Mouse (Mus musculus) left cerebral cortex, postnatal 25 days (tissue): Measurements from ENCODE around the gene Rad51d. TPM values are rescaled to one million over a fixed set of nuclear protein-coding genes. Genes with fewer than 3 reads are reported as not detected.
"Not testable (repeated sequence)": the region's sequence is repeated elsewhere in the genome, so short reads cannot be mapped to it uniquely, and the experiment has no call there.

Source experiments
- DNase-seq, 2 experiments: peaks; one replicate each; pipeline ENCODE4 v3.0.0; 2022; ENCODE audit warnings: low spot score in 2 of 2, mixed read lengths in 1 of 2
- intact Hi-C: fragments of 180-260 bp; cut with DNase I; formaldehyde crosslinking; loops from one replicate; pipeline ENCODE4 v1.15.1; 2025
- total RNA-seq, 2 experiments: library from RNA; stranded (reverse); gene quantifications; 2 replicates each; pipeline ENCODE4 v1.2.3; 2021

The Rad51d gene
- 10 to 100 TPM; 14.1 to 16.6 TPM for total RNA-seq

DNA sequence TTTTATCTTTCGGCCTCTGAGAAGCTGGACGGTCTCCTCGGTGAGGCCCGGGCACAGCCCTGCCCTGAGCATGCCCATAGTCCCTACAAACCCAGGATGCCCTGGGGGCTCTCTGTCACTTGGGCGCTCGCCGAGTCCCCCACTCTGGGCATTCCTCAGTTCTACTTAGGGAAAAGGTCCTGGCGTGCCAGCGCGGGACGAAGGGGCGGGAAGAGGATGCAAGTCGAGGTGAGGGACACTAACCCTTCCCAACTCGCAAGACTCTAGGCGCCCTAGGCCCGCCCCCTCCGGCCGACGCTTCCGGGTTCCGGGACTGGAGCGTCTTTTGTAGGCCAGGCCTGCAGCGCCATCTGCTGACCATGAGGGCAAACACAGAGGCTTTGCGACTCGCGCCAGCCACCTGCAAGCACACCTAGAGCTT lies at the start of gene Rad51d:
Gene Rad51d, minus strand, starts transcription at position 273 of the 421 bp plus-strand sequence.
- intact Hi-C loops, result loop anchor here (1.0 to 5.0 kb wide), 4 partner anchors 144 to 893 kb away; no protein-coding TSS in a partner anchor
- peak; percentile 90 to 93 for DNase-seq

DNA sequence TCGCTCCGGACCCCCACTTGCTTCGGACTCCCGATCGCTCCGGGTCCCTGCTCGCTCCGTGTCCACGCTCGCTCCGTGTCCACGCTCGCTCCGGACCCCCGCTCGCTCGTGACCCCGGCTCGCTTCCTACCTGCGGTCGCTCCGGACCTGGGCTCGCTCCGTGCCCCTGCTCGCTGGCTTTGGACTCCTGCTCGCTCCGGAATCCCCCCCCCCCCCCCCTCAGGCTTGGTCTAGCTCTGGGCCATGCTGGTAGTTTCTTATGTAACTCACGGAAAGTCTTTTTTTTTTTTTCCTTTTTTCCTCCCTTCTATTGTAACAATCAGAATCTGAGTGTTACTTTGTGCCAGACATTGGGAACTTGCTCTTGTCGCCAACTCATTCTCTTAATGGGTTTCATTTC lies 42.8 kb upstream of the Rad51d start:
- intact Hi-C loops, result no loop called here
- DNase-seq, result no peak

DNA sequence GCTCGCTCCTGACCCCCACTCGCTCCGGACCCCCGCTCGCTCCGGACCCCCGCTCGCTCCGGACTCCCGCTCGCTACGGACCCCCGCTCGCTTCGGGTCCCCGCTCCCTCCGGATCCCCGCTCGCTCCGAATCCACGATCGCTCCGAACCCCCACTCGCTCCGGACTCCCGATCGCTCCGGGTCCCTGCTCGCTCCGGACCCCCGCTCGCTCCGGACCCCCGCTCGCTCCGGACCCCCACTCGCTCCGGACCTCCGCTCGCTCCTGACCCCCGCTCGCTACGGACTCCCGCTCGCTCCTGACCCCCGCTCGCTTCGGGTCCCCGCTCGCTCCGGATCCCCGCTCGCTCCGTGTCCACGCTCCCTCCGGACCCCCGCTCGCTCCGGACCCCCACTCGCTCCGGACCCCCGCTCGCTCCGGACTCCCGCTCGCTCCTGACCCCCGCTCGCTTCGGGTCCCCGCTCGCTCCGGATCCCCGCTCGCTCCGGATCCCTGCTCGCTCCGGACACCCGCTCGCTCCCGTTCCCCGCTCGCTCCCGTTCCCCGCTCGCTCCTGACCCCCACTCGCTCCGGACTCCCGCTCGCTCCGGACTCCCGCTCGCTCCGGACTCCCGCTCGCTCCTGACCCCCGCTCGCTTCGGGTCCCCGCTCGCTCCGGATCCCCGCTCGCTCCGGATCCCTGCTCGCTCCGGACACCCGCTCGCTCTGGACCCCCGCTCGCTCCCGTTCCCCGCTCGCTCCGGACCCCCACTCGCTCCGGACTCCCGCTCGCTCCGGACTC lies 41.4 kb upstream of the Rad51d start:
- DNase-seq, intact Hi-C loops: not testable (repeated sequence)

DNA sequence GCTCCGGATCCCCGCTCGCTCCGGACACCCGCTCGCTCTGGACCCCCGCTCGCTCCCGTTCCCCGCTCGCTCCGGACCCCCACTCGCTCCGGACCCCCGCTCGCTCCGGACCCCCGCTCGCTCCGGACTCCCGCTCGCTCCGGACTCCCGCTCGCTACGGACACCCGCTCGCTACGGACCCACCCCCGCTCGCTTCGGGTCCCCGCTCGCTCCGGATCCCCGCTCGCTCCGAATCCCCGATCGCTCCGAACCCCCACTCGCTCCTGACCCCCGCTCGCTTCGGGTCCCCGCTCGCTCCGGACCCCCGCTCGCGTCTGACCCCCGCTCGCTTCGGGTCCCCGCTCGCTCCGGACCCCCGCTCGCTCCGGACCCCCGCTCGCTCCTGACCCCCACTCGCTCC lies 40.7 kb upstream of the Rad51d start:
- intact Hi-C loops, DNase-seq: not testable (repeated sequence)

DNA sequence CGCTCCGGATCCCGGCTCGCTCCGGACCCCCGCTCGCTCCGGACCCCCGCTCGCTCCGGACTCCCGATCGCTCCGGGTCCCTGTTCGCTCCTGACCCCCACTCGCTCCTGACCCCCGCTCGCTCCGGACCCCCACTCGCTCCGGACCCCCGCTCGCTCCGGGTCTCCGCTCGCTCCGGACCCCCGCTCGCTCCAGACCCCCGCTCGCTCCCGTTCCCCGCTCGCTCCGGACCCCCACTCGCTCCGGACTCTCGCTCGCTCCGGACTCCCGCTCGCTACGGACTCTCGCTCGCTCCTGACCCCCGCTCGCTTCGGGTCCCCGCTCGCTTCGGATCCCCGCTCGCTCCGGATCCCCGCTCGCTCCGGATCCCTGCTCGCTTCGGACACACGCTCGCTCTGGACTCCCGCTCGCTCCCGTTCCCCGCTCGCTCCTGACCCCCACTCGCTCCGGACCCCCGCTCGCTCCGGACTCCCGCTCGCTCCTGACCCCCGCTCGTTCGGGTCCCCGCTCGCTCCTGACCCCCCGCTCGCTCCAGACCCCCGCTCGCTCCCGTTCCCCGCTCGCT lies 40.1 kb upstream of the Rad51d start:
- intact Hi-C loops, DNase-seq: not testable (repeated sequence)

DNA sequence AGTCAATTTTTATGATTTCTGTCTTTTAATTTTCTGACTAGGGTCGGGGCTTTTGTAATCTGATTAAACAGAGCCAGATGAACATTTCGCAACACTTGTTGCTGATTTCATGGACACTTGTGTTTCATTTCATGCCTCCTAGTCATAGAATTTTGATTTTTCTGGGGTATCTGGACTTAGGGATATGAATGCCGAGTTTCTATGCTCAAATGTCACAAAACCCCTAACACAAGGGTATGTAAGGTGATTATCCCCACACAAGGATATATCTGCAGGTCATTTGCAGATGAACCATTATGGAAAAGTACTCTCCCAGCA lies 39.2 kb upstream of the Rad51d start:
- intact Hi-C loops, result no loop called here
- no peak for DNase-seq

DNA sequence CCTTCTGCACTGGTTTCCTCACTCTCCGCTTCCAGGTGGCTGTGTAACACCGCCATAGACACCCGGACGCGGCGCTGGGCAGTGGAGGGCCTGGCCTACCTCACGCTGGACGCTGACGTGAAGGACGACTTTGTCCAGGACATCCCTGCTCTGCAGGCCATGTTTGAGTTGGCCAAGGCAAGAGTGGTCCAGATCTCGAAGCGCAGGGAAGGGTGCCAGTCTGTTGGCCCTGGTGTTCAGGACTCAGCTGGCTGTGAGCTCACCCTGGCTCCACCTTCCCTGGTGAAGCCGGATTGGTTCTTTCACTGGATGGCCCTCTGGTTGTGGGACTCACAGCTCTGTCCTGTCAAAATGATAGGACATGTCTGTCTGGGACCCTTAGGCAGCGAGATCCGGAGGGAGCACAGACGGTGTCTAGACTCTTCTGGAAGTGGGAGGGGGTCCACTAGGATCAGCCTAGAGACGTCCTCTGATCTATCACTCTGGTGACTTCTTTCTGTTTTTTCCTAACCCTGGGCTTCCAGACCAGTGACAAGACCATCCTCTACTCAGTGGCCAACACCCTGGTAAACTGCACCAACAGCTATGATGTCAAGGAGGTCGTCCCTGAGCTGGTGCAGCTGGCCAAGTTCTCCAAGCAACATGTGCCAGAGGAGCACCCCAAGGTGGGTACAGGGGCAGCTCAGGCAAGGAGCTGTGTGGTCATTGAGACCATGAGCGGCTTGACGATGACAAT lies 38.7 kb upstream of the Rad51d start:
- intact Hi-C loops, result no loop called here
- no peak for DNase-seq

DNA sequence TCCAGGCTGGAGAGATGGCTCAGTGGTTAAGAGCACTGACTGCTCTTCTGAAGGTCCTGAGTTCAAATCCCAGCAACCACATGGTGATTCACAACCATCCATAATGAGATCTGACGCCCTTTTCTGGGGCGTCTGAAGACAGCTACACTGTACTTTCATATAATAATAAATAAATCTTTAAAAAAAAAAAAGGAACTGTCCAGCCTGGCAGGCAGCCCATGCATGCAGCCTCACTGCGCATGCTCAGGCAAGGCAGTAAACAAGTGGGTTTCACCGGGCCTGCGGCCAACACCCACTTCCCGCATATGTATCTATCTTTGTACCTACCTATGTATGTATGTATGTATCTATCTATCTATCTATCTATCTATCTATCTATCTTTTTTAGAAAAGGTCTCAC lies 33.5 kb upstream of the Rad51d start:
- DNase-seq, intact Hi-C loops: not testable (repeated sequence)

DNA sequence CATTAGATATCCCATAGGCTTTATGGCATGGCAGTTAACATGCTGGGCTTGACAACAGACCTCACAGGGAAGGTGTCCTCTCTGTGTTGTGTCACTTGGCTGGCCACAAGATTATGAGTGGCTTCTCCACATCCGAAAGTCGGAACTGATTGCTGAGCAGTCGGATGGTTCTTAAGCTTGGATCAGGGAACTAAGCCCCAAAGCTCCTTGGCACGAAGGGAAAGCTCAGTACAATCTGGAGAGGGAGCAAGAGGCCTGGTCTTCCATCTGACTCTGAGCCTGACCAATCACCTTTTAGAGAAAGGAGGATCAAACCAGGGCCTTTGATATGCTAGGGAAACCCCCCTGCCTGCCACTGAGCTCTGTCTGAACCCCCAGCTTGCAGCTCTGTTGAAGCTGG lies 31.3 kb upstream of the Rad51d start:
- DNase-seq, result no peak
- intact Hi-C loops, result no loop called here

DNA sequence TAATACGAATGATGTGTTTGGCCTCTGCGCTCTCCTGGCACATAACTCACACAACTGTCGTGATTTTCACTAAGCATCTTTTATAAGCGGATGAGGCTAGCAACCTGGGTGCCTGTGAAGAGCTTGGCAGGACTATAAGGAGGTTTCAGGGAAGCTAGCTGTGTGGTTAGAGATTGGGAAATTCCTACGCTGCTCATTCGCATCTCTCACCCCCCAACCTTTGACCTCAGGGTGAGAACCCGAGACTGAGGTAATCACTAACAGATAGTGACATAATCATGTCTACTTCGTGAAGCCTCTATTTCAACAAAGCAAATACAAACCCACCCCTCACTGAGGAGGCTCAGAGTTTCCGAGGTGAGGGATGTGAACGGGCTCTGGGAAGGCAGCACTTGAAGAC lies 30.4 kb upstream of the Rad51d start:
- intact Hi-C loops, result no loop called here
- no peak for DNase-seq

DNA sequence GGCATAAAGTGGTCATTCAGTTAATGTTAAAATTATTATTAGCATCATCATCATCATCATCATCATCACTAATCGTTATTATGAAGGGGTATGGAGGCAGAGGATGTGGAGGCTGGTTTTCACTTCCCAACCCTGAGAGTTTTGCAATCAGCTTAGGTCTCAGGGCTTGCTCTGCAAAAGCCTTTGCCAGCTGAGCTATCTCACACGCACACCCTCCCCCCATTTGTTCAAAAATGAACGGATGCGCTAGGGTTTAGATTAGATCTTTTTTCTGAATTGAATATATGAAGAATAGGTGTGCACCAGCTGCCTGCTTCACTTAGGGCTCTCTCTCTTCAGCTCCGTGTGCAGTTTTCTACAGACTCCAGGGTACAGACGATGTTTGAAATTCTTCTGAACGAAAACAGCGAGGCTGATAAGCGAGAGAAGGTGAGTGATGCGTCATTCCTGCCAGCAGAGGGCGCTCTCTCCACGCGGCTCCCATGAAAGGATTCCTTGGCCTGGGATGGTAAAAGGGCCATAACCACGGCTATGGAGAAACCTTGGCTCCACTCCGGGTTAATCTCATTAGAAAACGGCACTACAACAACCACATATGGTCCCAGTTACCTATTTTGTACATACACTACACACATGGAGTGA lies 24.4 kb upstream of the Rad51d start:
- intact Hi-C loops, result loop anchor here (1.0 to 5.0 kb wide), 2 partner anchors 277 to 347 kb away; no protein-coding TSS in a partner anchor
- DNase-seq, result peak; percentile 67 to 74

DNA sequence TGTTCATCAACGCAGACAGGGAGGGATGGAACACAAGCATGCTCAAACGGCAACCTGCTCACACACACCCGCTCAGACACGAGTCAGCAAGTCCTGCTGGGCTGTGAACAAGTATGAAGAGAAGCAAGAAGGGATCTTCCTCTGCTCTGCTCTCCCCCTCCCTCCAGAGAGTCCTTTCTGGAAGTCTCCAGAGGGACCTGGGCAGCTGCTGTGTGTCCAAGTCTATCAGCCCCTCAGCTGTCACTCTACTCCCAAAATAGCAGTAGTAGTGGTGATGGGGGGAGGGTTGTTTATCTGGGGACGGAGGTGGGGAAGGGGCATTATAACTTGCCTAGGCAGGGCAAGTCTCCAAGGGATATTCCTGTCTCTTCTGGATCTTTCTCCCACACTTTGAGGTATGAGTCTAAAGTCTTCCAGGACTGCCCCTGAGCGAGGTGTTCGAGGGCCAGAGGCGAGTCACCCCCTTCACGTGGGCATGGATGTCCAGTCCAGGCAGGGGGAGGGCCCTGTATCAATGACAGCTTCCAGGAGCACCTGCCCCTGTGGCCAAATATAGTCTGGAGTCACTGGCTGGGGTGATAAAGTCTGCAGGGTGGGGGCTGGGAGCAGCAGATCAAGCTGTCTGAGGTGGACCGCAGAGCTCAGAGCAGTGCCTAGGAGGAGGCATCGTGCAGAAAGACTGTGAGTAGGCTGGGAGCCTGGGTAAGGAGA lies 20.4 kb upstream of the Rad51d start:
- DNase-seq, result no peak

DNA sequence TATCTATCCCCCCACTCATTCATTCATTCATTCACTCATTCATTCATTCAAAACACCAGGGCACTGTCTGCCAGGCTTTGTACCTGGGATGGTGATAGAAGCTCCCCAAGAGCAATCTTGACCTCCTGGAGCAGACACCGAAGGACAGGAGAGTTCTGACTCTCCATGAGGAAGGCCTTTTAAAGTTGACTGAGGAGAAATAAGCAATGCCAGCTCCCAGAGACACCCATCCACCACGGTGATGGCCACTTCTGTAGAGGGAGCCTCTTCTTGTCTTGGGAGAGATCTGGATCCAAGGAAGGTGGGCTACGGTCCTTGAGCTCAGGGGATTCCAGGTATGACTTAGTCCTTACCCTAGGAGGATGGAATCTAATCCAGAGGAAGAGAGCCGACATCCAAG lies 19.8 kb upstream of the Rad51d start, which contains the start of gene Unc45b:
Gene Unc45b, plus strand, starts transcription at position 301 of the 400 bp plus-strand sequence.
- no peak for DNase-seq
- intact Hi-C loops, result no loop called here

More for the DNA sequence above, 20.4 kb upstream of the Rad51d start:
- intact Hi-C loops, result no loop called here

DNA sequence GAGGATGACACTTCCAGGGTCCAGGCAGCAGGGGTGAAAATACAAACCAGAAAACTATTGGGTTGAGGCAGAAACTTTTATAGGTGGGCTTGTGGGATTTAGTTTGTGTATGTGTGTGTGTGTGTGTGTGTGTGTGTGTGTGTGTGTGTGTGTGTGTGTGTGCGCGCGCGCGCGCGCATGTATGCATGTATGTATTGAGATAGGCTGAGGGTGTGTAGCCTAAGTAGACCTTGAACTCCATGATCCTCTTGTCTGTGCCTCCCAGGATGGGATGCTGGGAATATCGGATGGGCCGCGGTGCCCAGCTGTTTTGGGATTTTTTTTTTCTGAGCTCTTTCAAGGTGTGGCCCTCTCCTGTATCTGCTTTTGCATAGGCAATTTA lies 18.2 kb upstream of the Rad51d start:
- intact Hi-C loops, result loop anchor here (1.0 kb wide), 1 partner anchor 37 kb away; the partner anchor contains the start of gene Rffl
- DNase-seq, result no peak

DNA sequence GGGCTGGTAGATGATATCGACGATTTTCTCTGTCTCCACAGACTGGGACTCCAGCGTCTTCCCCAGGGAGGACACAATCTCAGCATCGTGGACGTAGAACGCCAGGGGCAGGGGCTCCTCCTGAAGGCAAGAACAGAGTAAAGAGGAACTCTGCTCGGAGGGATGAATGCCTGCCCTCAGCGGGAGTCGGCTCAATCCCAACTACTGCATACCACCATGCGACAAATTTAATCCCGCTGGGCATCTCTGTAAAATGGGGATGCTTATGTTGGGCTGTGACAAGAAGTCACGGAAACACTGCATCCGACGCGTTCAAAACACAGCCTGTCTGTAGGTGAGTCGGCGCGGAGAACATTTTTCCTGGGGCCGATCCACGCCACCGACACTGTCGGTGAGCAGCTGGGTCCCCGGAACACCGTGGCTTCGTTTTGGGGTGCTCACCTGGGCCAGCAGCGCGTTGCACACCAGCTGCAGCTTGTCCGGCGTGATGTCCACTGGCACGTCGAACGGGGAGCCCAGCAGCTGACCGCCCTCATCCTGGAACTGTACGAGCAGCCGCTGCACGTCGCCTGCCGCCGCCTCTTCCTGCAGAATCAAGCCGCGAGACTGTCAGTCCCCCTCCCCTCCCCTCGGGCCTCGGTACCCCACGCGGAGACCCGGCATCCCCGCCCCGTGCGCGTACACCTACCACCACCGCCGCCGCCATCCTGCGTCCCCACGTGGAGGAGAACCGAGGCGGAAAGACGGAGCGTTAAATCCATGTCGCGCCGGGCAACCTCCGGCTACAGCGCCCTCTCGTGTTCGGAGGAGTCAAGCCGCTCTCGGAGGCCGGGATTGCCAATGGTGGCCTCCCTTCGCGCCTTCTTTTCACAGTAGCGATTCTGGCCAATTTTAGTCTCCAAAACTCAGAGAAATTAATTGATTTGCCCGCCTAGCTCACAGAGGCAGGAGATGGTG lies 17.5 kb upstream of the Rad51d start, which contains the start of gene Nle1:
Gene Nle1, minus strand, starts transcription at position 761 of the 957 bp plus-strand sequence.
- intact Hi-C loops, result loop anchor here (1.0 kb wide), 1 partner anchor 37 kb away; the partner anchor contains the start of gene Rffl
- peak; percentile 90 to 91 for DNase-seq

DNA sequence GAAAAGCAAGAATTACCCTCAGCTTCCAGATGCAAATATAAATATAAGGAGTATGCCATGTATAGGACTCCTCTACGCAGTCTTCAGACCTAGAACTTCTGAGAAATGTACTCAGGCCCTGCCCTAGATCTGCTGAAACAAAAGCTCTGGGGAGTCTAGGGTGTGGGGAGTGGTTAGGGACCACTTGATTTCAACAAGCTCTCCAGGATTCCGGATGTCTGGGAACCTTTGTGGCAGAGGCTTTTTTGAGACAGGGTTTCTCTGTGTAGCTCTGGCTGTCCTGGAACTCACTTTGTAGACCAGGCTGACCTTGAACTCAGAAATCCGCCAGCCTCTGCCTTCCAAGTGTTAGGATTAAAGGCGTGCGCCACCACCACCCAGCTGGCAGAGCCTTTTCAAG lies 15.4 kb upstream of the Rad51d start:
- intact Hi-C loops, result no loop called here
- no peak for DNase-seq

DNA sequence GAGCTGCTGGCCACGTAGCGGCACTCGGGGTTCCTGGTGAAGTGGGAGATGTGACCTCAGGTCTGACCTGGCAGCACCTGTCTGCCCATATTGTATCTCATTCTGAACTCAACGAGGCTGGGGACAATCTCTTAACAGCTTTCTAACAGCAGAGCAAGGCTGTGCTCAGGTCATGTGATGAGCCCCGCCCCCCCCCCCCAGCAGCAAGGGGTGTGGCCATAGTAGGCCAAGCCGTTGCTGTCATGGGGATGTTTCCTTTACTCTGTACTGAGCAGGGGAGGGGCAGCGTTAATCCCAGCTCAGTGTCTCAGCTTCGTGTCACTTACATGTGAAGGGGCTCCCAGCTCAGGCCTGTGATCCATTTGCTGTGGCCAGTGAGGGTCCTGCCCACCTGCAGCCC lies 14.5 kb upstream of the Rad51d start:
- DNase-seq, result no peak
- intact Hi-C loops, result no loop called here

DNA sequence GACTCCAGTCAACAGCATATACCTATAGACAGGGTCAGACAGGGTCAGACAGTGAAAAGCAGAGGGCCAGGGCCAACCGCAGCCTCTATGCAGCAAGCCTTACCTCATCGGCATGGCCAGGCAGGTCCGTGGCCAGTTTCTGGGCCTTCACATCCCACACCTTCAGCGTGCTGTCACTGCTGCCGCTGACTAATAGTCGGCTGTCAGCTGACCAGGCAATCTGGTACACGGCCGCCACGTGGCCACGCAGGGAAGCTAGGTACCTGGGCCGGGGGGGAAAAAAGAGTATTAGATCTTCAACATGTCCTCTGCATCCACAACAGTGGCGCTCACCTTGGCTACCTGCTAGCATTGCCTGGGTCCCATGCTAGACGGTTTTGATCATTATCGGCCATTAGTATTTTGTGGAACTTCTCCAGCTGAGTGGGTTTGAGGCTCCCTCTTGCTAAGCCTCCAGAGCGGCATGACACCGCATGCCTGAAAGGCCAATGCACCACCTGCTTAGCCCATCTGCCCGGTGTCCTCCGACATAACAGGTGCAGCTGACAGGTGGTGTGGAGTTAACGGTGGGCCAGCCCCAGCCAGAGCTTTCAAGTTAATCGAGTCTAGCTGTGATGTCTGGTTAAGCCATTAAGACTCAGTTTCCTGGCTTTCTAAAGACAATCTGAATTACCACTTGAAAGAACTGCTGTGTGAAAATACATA lies 11.3 kb upstream of the Rad51d start:
- intact Hi-C loops, result no loop called here
- no peak for DNase-seq
